Mouse (Mus musculus) liver, embryonic 13.5 days (tissue): ENCODE measurements at regions not wholly inside any gene's neighbourhood (a gene's known extent, or its start where the extent isn't known, plus 50 kb on each side); places are given as distances from the start of the nearest gene placed in this dataset.

ENCODE experiments used
- ATAC-seq: fragments of 200-750 bp; cut with Nextera tagmentation; 2 replicates; pipeline ENCODE4 v1.8.0; 2017; ENCODE audit warnings: low read depth, mild to moderate bottlenecking, moderate number of reproducible peaks, moderate library complexity
- DNase-seq: peaks from one replicate; pipeline ENCODE4 v3.0.0; 2022
- H3K27ac ChIP-seq: fragments of 300-500 bp; sonication (generic); 2 replicates; pipeline ENCODE4 v1.5.1; 2015; ENCODE audit warnings: moderate library complexity, mild to moderate bottlenecking, inconsistent platforms
- H3K27me3 ChIP-seq: fragments of 300-500 bp; sonication (generic); 2 replicates; pipeline ENCODE4 v1.6.1; 2015; ENCODE audit warnings: mild to moderate bottlenecking, inconsistent platforms
- H3K36me3 ChIP-seq: fragments of 300-500 bp; sonication (generic); 2 replicates; pipeline ENCODE4 v1.6.1; 2015; ENCODE audit warnings: mild to moderate bottlenecking, inconsistent platforms
- H3K4me1 ChIP-seq: fragments of 300-500 bp; sonication (generic); replicated peaks from 2 replicates; pipeline ENCODE4 v1.6.1; 2015; ENCODE audit warnings: inconsistent platforms
- H3K4me2 ChIP-seq: fragments of 300-500 bp; sonication (generic); 2 replicates; pipeline ENCODE4 v1.6.1; 2015; ENCODE audit warnings: inconsistent platforms, mild to moderate bottlenecking, moderate library complexity
- H3K4me3 ChIP-seq: fragments of 300-500 bp; sonication (generic); replicated peaks from 2 replicates; pipeline ENCODE4 v1.5.1; 2015; ENCODE audit warnings: mild to moderate bottlenecking, inconsistent platforms
- H3K9ac ChIP-seq: fragments of 300-500 bp; sonication (generic); 2 replicates; pipeline ENCODE4 v1.6.1; 2015; ENCODE audit warnings: mild to moderate bottlenecking, inconsistent platforms
- H3K9me3 ChIP-seq: fragments of 300-500 bp; sonication (generic); replicated peaks from 2 replicates; pipeline ENCODE4 v1.6.1; 2016; ENCODE audit warnings: inconsistent platforms
- WGBS: fragments of 180-500 bp; shearing (Covaris S2); methylation state at CpG from one replicate; pipeline ENCODE4 v1.1.7; 2015; ENCODE audit not compliant: insufficient replicate concordance; 5-methylcytosine and 5-hydroxymethylcytosine counted together

GRCm38 (mm10) chr12:39515690-39516089, 522.1 kb downstream of the Arl4a start:
- H3K4me3 ChIP-seq, result no peak overlapping the region
- no peaks in the 10 kb centered on the region for H3K36me3 ChIP-seq
- no peaks in the 10 kb centered on the region for H3K9me3 ChIP-seq
- no peak overlapping the region for H3K27ac ChIP-seq
- H3K9ac ChIP-seq, result no peak overlapping the region
- no peaks in the 10 kb centered on the region for H3K27me3 ChIP-seq
- no peaks in the 10 kb centered on the region for H3K4me1 ChIP-seq
- ATAC-seq (no peak), DNase-seq (no peak)
- 54% methylated on average over 4 of the region's 4 CpGs for WGBS
- no peak overlapping the region for H3K4me2 ChIP-seq

- 68% methylated on average over 5 of the region's 5 CpGs for WGBS
- Histone ChIP-seq H3K4me2 (no peak overlapping the region), H3K9ac (no peak overlapping the region), H3K4me1 (no peaks in the 10 kb centered on the region), H3K27me3 (no peaks in the 10 kb centered on the region), H3K9me3 (no peaks in the 10 kb centered on the region), H3K4me3 (no peak overlapping the region), H3K36me3 (no peaks in the 10 kb centered on the region), H3K27ac (no peak overlapping the region)
- ATAC-seq, result no peak
- no peak for DNase-seq
These were observed 527.0 kb downstream of the Arl4a start for GRCm38 (mm10) chr12:39510855-39511254.

- H3K4me3 ChIP-seq, result no peak overlapping the region
- H3K27me3 ChIP-seq, result no peaks in the 10 kb centered on the region
These were observed 527.6 kb downstream of the Arl4a start for GRCm38 (mm10) chr12:39510073-39510812.

GRCm38 (mm10) chr12:39496203-39496602, 541.6 kb downstream of the Arl4a start:
- WGBS, result 29% methylated on average over 2 of the region's 2 CpGs
- H3K27me3 ChIP-seq, result no peaks in the 10 kb centered on the region
- no peak overlapping the region for H3K9ac ChIP-seq
- no peaks in the 10 kb centered on the region for H3K36me3 ChIP-seq
- H3K4me1 ChIP-seq, result no peaks in the 10 kb centered on the region
- no peak overlapping the region for H3K27ac ChIP-seq
- no peaks in the 10 kb centered on the region for H3K9me3 ChIP-seq
- H3K4me2 ChIP-seq, result no peak overlapping the region
- DNase-seq, result no peak
- no peak overlapping the region for H3K4me3 ChIP-seq
- no peak for ATAC-seq

More at GRCm38 (mm10) chr12:39510073-39510812, 527.6 kb downstream of the Arl4a start:
- 23% methylated on average over 13 of the region's 13 CpGs for WGBS
- H3K27ac ChIP-seq, result no peak overlapping the region
- H3K9ac ChIP-seq, result no peak overlapping the region
- no peaks in the 10 kb centered on the region for H3K4me1 ChIP-seq
- no peaks in the 10 kb centered on the region for H3K9me3 ChIP-seq
- ATAC-seq (peak; percentile 54; the same call in 1 of the 2 replicates), DNase-seq (peak; percentile 0)
- no peak overlapping the region for H3K4me2 ChIP-seq
- no peaks in the 10 kb centered on the region for H3K36me3 ChIP-seq

GRCm38 (mm10) chr12:39493578-39494218, 544.1 kb downstream of the Arl4a start:
- no peak overlapping the region for H3K4me2 ChIP-seq
- DNase-seq, result no peak

GRCm38 (mm10) chr12:39493114-39493513, 544.7 kb downstream of the Arl4a start:
- DNase-seq, result no peak

More at GRCm38 (mm10) chr12:39493578-39494218, 544.1 kb downstream of the Arl4a start:
- no peak overlapping the region for H3K4me3 ChIP-seq
- no peaks in the 10 kb centered on the region for H3K9me3 ChIP-seq
- H3K27ac ChIP-seq, result no peak overlapping the region
- no peaks in the 10 kb centered on the region for H3K4me1 ChIP-seq
- 64% methylated on average over 6 of the region's 6 CpGs for WGBS
- no peaks in the 10 kb centered on the region for H3K36me3 ChIP-seq
- H3K27me3 ChIP-seq, result no peaks in the 10 kb centered on the region
- no peak overlapping the region for H3K9ac ChIP-seq
- no peak for ATAC-seq

GRCm38 (mm10) chr12:39472984-39473383, 564.8 kb downstream of the Arl4a start:
- Histone ChIP-seq H3K27me3 (no peaks in the 10 kb centered on the region), H3K9ac (no peak overlapping the region), H3K4me3 (no peak overlapping the region), H3K4me2 (no peak overlapping the region), H3K36me3 (no peaks in the 10 kb centered on the region), H3K27ac (no peak overlapping the region), H3K9me3 (no peaks in the 10 kb centered on the region), H3K4me1 (no peaks in the 10 kb centered on the region)
- ATAC-seq (no peak), DNase-seq (no peak)

More at GRCm38 (mm10) chr12:39493114-39493513, 544.7 kb downstream of the Arl4a start:
- no peak overlapping the region for H3K9ac ChIP-seq
- no peaks in the 10 kb centered on the region for H3K4me1 ChIP-seq
- H3K4me2 ChIP-seq, result no peak overlapping the region
- H3K9me3 ChIP-seq, result no peaks in the 10 kb centered on the region
- no peaks in the 10 kb centered on the region for H3K36me3 ChIP-seq
- H3K4me3 ChIP-seq, result no peak overlapping the region
- H3K27ac ChIP-seq, result no peak overlapping the region
- 59% methylated on average over 8 of the region's 8 CpGs for WGBS
- H3K27me3 ChIP-seq, result no peaks in the 10 kb centered on the region
- no peak for ATAC-seq
